Mouse (Mus musculus) MEL (cell line): ENCODE measurements at regions not wholly inside any gene's neighbourhood (a gene's known extent, or its start where the extent isn't known, plus 50 kb on each side); places are given as distances from the start of the nearest gene placed in this dataset.

Experiments
- DNase-seq: peaks from one replicate; pipeline ENCODE4 v3.0.0; 2011; ENCODE audit warnings: low read depth, low spot score
- H3K27ac ChIP-seq: 2 replicates; pipeline ENCODE4 v1.5.1; 2012; ENCODE audit warnings: low read depth, mild to moderate bottlenecking, control low read depth, low read length, moderate library complexity; ENCODE audit not compliant: control insufficient read depth
- H3K27me3 ChIP-seq, 2 experiments: fragments of 150-350 bp in 1 of 2; sonication (generic) in 1 of 2; 2 replicates each; pipeline ENCODE4 v1.6.1; 2012; ENCODE audit warnings: low read length in 2 of 2, mild to moderate bottlenecking in 2 of 2, improper control_type of control experiment in 1 of 2, moderate library complexity in 1 of 2; ENCODE audit not compliant: insufficient read depth in 2 of 2, control insufficient read depth in 1 of 2
- H3K36me3 ChIP-seq, 2 experiments: 2 replicates each; pipeline ENCODE4 v1.6.1; 2012 to 2014; ENCODE audit warnings: low read length in 2 of 2, improper control_type of control experiment in 1 of 2, inconsistent platforms in 1 of 2, mild to moderate bottlenecking in 1 of 2; ENCODE audit not compliant: insufficient read depth in 2 of 2, control insufficient read depth in 1 of 2
- H3K4me1 ChIP-seq, 2 experiments: fragments of 150-350 bp in 1 of 2; sonication (generic) in 1 of 2; 2 replicates each; pipeline ENCODE4 v1.6.1; 2012; ENCODE audit warnings: low read length in 2 of 2, improper control_type of control experiment in 1 of 2, mild to moderate bottlenecking in 1 of 2; ENCODE audit not compliant: insufficient read depth in 2 of 2, control insufficient read depth in 1 of 2
- H3K4me3 ChIP-seq, 2 experiments: fragments of 150-350 bp in 1 of 2; sonication (generic) in 1 of 2; 2 replicates each; pipeline ENCODE4 v1.5.1; 2012; ENCODE audit warnings: low read depth in 2 of 2, low read length in 2 of 2, mild to moderate bottlenecking in 2 of 2, moderate library complexity in 2 of 2, control low read depth in 1 of 2, improper control_type of control experiment in 1 of 2; ENCODE audit not compliant: control insufficient read depth in 1 of 2, insufficient read depth in 1 of 2
- H3K79me2 ChIP-seq: 2 replicates; pipeline ENCODE4 v1.6.1; 2012; ENCODE audit warnings: mild to moderate bottlenecking, low read length, moderate library complexity; ENCODE audit not compliant: control insufficient read depth, poor library complexity, insufficient read depth
- H3K9ac ChIP-seq: 2 replicates; pipeline ENCODE4 v1.6.1; 2012; ENCODE audit warnings: low read depth, mild to moderate bottlenecking, control low read depth, low read length, moderate library complexity; ENCODE audit not compliant: control insufficient read depth, poor library complexity, severe bottlenecking
- H3K9me3 ChIP-seq: fragments of 150-350 bp; sonication (generic); replicated peaks from 2 replicates; pipeline ENCODE4 v1.6.1; 2012; ENCODE audit warnings: mild to moderate bottlenecking, low read length, improper control_type of control experiment, moderate library complexity; ENCODE audit not compliant: insufficient read depth
- BHLHE40 ChIP-seq: IDR thresholded peaks from 2 replicates; pipeline ENCODE4 v1.6.1; 2012; ENCODE audit warnings: low read depth, mild to moderate bottlenecking, inconsistent platforms, low read length, improper control_type of control experiment, borderline replicate concordance
- CHD1 ChIP-seq: IDR thresholded peaks from 2 replicates; pipeline ENCODE4 v1.6.1; 2012; ENCODE audit warnings: low read depth, mild to moderate bottlenecking, inconsistent platforms, low read length, improper control_type of control experiment
- EP300 ChIP-seq, 2 experiments: IDR thresholded peaks; 2 replicates each; pipeline ENCODE4 v1.6.1; 2011; ENCODE audit warnings: improper control_type of control experiment in 2 of 2, low read length in 2 of 2, low read depth in 1 of 2, mild to moderate bottlenecking in 1 of 2
- ETS1 ChIP-seq: IDR thresholded peaks from 2 replicates; pipeline ENCODE4 v1.6.1; 2012; ENCODE audit warnings: low read depth, mild to moderate bottlenecking, inconsistent platforms, low read length, improper control_type of control experiment, moderate library complexity
- GATA1 ChIP-seq: IDR thresholded peaks from 2 replicates; pipeline ENCODE4 v1.6.1; 2011; ENCODE audit warnings: low read depth, low read length, improper control_type of control experiment
- KAT2A ChIP-seq: conservative IDR thresholded peaks from 2 replicates; pipeline ENCODE4 v1.6.1; 2012; ENCODE audit warnings: low read depth, low read length, improper control_type of control experiment, inconsistent platforms
- MAX ChIP-seq: IDR thresholded peaks from 2 replicates; pipeline ENCODE4 v1.6.1; 2011; ENCODE audit warnings: low read length, improper control_type of control experiment
- MEF2A ChIP-seq: IDR thresholded peaks from 2 replicates; pipeline ENCODE4 v1.6.1; 2014; ENCODE audit warnings: low read depth, mild to moderate bottlenecking, inconsistent platforms, low read length, improper control_type of control experiment; ENCODE audit not compliant: poor library complexity, insufficient replicate concordance, severe bottlenecking; ENCODE audit errors: extremely low read depth
- MXI1 ChIP-seq: IDR thresholded peaks from 2 replicates; pipeline ENCODE4 v1.6.1; 2011; ENCODE audit warnings: mild to moderate bottlenecking, low read depth, low read length, improper control_type of control experiment
- MYC ChIP-seq: IDR thresholded peaks from 2 replicates; pipeline ENCODE4 v1.6.1; 2011; ENCODE audit warnings: low read depth, mild to moderate bottlenecking, low read length, improper control_type of control experiment, moderate library complexity
- RAD21 ChIP-seq: IDR thresholded peaks from 2 replicates; pipeline ENCODE4 v1.6.1; 2011; ENCODE audit warnings: mild to moderate bottlenecking, low read depth, low read length, improper control_type of control experiment
- RCOR1 ChIP-seq: IDR thresholded peaks from 2 replicates; pipeline ENCODE4 v1.6.1; 2012; ENCODE audit warnings: low read depth, mild to moderate bottlenecking, inconsistent platforms, low read length, improper control_type of control experiment
- SIN3A ChIP-seq: IDR thresholded peaks from 2 replicates; pipeline ENCODE4 v1.6.1; 2012; ENCODE audit warnings: low read length, improper control_type of control experiment, inconsistent platforms
- SMC3 ChIP-seq: IDR thresholded peaks from 2 replicates; pipeline ENCODE4 v1.6.1; 2011; ENCODE audit warnings: low read depth, low read length, improper control_type of control experiment
- TAL1 ChIP-seq: IDR thresholded peaks from 2 replicates; pipeline ENCODE4 v1.6.1; 2012; ENCODE audit warnings: mild to moderate bottlenecking, inconsistent platforms, low read length, moderate library complexity, mixed read lengths
- TBP ChIP-seq: IDR thresholded peaks from 2 replicates; pipeline ENCODE4 v1.8.0; 2011; ENCODE audit warnings: low read depth, low read length, improper control_type of control experiment
- TCF12 ChIP-seq: IDR thresholded peaks from 2 replicates; pipeline ENCODE4 v1.6.1; 2014; ENCODE audit warnings: low read depth, mild to moderate bottlenecking, inconsistent platforms, low read length, improper control_type of control experiment, moderate library complexity
- UBTF ChIP-seq: IDR thresholded peaks from 2 replicates; pipeline ENCODE4 v1.6.1; 2012; ENCODE audit warnings: low read depth, mild to moderate bottlenecking, inconsistent platforms, low read length, improper control_type of control experiment, moderate library complexity, borderline replicate concordance; ENCODE audit not compliant: insufficient read depth
- USF1 ChIP-seq: IDR thresholded peaks from 2 replicates; pipeline ENCODE4 v1.6.1; 2014; ENCODE audit warnings: low read depth, mild to moderate bottlenecking, inconsistent platforms, low read length, improper control_type of control experiment, moderate library complexity
- ZMIZ1 ChIP-seq: IDR thresholded peaks from 2 replicates; pipeline ENCODE4 v1.6.1; 2012; ENCODE audit warnings: low read depth, mild to moderate bottlenecking, inconsistent platforms, low read length, improper control_type of control experiment, moderate library complexity

DNA sequence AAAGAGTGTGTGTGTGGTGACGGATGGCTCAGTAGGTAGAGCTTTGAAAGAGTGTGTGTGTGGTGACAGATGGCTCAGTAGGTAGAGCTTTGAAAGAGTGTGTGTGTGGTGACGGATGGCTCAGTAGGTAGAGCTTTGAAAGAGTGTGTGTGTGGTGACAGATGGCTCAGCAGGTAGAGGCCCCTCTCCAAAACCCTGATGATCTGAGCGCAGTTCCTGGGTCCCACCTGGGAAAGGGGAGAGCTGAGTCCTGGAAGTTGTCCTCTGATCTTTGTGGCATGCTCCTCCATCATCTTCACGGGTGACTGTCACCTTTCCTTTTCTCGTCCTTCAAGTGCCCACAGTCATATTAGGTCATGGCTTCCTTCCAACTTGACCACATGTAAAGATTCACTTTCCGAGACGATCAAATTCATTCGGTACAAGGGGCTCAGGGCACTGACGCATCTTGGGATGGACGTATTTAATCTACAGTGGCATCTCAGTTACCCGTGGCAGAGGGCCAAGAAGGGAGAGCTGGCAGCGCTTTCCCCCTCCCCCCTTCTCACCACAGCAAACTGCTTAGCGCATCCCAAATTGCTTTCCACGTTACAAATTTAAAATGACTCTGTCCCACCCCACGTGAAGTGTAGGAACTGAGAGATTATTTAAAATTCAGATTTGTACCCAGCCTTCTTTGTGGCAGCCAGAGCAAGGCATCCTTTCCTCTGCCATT lies 363.5 kb downstream of the Med10 start:
- Histone ChIP-seq H3K27me3 (no peaks in the 10 kb centered on the region), H3K4me1 (peaks cover 0 to 4% of the 10 kb centered on the region in 2 experiments; a peak in 1 of 4 replicates), H3K36me3 (peaks cover 0 to 3% of the 10 kb centered on the region in 2 experiments; a peak in 1 of 4 replicates), H3K79me2 (no peaks in the 10 kb centered on the region), H3K9me3 (no peaks in the 10 kb centered on the region), H3K9ac (no peak overlapping the region), H3K27ac (no peak overlapping the region), H3K4me3 (no peak overlapping the region)
- no peak for DNase-seq
- TF ChIP-seq ETS1 (no peak), KAT2A (no peak), UBTF (no peak), MEF2A (no peak), RAD21 (no peak), TBP (no peak), CHD1 (no peak), ZMIZ1 (no peak)

DNA sequence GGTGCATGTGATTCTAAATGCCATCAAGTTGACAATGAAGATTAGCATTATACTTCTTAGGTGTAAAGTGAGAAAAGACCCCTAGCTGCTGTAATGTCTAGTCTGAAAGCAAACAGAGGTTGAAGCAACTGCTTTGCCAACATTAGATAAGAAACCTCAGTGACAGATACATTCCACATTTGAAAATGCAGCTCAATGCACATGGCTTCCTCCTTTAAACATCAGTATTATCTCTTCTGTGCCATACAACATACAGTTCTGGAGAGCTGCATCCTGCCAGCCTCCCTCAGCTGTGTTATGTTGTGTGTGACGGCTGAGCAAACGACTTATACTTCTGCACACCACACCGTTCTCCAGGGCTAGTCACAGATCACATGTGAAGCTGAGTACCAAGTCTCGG lies 365.6 kb downstream of the Med10 start:
- no peaks in the 10 kb centered on the region for H3K79me2 ChIP-seq

More for the DNA sequence above, 365.6 kb downstream of the Med10 start:
- DNase-seq, result peak; percentile 82
- Histone ChIP-seq H3K4me3 (no peak overlapping the region), H3K9me3 (no peaks in the 10 kb centered on the region), H3K4me1 (peaks cover 0 to 4% of the 10 kb centered on the region in 2 experiments; a peak in 1 of 4 replicates), H3K9ac (no peak overlapping the region), H3K36me3 (peaks cover 0 to 3% of the 10 kb centered on the region in 2 experiments; a peak in 1 of 4 replicates), H3K27ac (no peak overlapping the region), H3K27me3 (no peaks in the 10 kb centered on the region; a peak in 1 of 4 replicates)
- TF ChIP-seq TCF12 (peak; percentile 71; the same call in 1 of the 2 replicates), CHD1 (no peak), SMC3 (no peak), EP300 (IDR thresholded peaks at IDR 0.05; ENCODE audit: low read depth in 1 of 2, low read length in 2 of 2) (peak; percentile 77 to 82), MYC (peak; percentile 90), MAX (peak; percentile 49; the same call in 1 of the 2 replicates), RCOR1 (peak; percentile 72), TAL1 (peak; percentile 64), MXI1 (peak; percentile 37; the same call in 1 of the 2 replicates), SIN3A (peak; percentile 68), ETS1 (peak; percentile 63; the same call in 1 of the 2 replicates), USF1 (no peak), BHLHE40 (no peak; the same call in 1 of the 2 replicates), GATA1 (peak; percentile 89)
